Mouse (Mus musculus): ENCODE results near the gene Crmp1.

- no peak for TF ChIP-seq EP300 (IDR thresholded peaks at IDR 0.05; ENCODE audit: low read depth)
- TF ChIP-seq CTCF (IDR thresholded peaks at IDR 0.05; ENCODE audit: low read depth) = no peak
Observed at GRCm38 (mm10) chr5:37312980-37313722, 71.4 kb downstream of the Crmp1 start.
